Mouse (Mus musculus): ENCODE data around the gene Thnsl2. TPM values are rescaled to one million over a fixed set of nuclear protein-coding genes. Genes with fewer than 3 reads are reported as not detected.

Gene Thnsl2
- polyA plus RNA-seq, 1 experiment from 2014 or later, result 99.3 TPM

DNA sequence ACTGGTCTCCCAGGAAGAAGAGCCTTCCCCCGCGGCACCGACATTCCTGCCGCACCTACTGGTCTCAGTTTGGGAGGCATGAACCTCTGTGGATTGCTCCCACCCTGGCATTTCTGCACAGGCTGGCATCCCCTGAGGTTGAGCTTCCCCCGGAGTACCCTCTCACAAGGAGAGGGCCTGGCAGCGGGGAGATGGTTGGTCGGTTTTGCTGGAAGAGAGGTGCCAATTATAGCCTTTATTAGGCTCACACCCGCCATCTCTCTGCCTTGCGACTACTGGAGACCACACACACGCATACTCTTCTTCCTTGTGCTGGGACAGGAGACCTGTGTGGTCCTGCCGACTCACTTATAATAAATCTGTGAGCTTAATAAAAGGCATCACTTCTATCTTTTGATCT, 62.2 kb downstream of the Thnsl2 start:
- DNase-seq (ENCODE audit: low spot score) (no peak), ATAC-seq (replicated peaks; ENCODE audit: low FRiP score, low read depth) (no peak)
- Histone ChIP-seq H3K9me3 (replicated peaks; ENCODE audit: low read length) (no peaks in the 10 kb centered on the region), H3K4me3 (replicated peaks; ENCODE audit: low read depth, low read length) (no peak overlapping the region), H3K27me3 (ENCODE audit: insufficient read depth, low read length) (no peaks in the 10 kb centered on the region), H3K4me1 (replicated peaks; ENCODE audit: insufficient read depth, low read length) (no peaks in the 10 kb centered on the region), H3K4me2 (ENCODE audit: low read length) (no peak overlapping the region), H3K9ac (ENCODE audit: low read depth, low read length) (no peak overlapping the region), H3K27ac (no peak overlapping the region), H3K36me3 (ENCODE audit: insufficient read depth, low read length) (no peaks in the 10 kb centered on the region)
- WGBS, result 51% methylated on average over 11 of the region's 11 CpGs
- TF ChIP-seq CTCF (IDR thresholded peaks at IDR 0.05; ENCODE audit: low read depth), result no peak

DNA sequence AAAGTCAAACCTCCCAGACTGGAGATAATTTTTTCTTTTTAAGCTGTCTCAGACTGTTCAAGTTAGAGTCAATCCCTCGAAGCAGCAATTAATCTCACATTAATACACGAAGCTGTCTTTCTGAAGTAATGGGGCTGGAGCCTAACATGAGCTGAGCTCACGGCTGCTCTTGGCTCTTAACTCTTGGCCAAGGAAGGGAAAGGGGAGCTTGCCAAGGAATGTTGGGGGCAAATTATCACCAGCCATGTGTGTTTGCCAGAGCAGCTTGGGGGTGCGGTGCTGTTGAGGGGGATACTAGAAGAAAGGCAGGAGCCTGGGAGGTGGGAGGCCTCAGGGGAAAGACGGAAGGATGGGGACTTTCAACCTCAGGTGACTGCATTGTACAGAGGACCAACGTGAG, 63.0 kb downstream of the Thnsl2 start:
- Histone ChIP-seq H3K27me3 (ENCODE audit: insufficient read depth, low read length) (no peaks in the 10 kb centered on the region), H3K4me1 (replicated peaks; ENCODE audit: insufficient read depth, low read length) (no peaks in the 10 kb centered on the region), H3K9me3 (replicated peaks; ENCODE audit: low read length) (no peaks in the 10 kb centered on the region), H3K27ac (no peak overlapping the region), H3K4me3 (replicated peaks; ENCODE audit: low read depth, low read length) (no peak overlapping the region), H3K36me3 (ENCODE audit: insufficient read depth, low read length) (no peaks in the 10 kb centered on the region), H3K9ac (ENCODE audit: low read depth, low read length) (no peak overlapping the region), H3K4me2 (ENCODE audit: low read length) (no peak overlapping the region)
- TF ChIP-seq CTCF (IDR thresholded peaks at IDR 0.05; ENCODE audit: low read depth), result no peak
- 58% methylated on average over 6 of the region's 6 CpGs for WGBS
- DNase-seq (ENCODE audit: low spot score) (no peak), ATAC-seq (replicated peaks; ENCODE audit: low FRiP score, low read depth) (no peak)

Other genes starting within 250 kb of the Thnsl2 start
- not detected in 2 replicates for gene Tex37, start 225.5 kb downstream of the Thnsl2 start, polyA plus RNA-seq (2015; fragmentation: Nextera tagmentation; extraction: Ambion mirVana)
- gene Foxi3, start 187.9 kb downstream of the Thnsl2 start, polyA plus RNA-seq (2015; fragmentation: Nextera tagmentation; extraction: Ambion mirVana), result not detected in 2 replicates
- gene Fabp1, start 55.4 kb upstream of the Thnsl2 start, polyA plus RNA-seq (2015; fragmentation: Nextera tagmentation; extraction: Ambion mirVana), result 2.4 and 2.9 TPM in 2 replicates
- 90.7 and 93.1 TPM in 2 replicates for gene Krcc1, start 127.2 kb upstream of the Thnsl2 start, polyA plus RNA-seq (2015; fragmentation: Nextera tagmentation; extraction: Ambion mirVana)
- gene Smyd1, start 177.8 kb upstream of the Thnsl2 start, polyA plus RNA-seq (2015; fragmentation: Nextera tagmentation; extraction: Ambion mirVana), result 0.12 and 0.36 TPM in 2 replicates
- 0.12 TPM in 1 of 2 replicates, not detected in the other for gene Cd8b1, start 178.3 kb upstream of the Thnsl2 start, polyA plus RNA-seq (2015; fragmentation: Nextera tagmentation; extraction: Ambion mirVana)
- 1.4 and 1.6 TPM in 2 replicates for gene Cd8a, start 229.0 kb upstream of the Thnsl2 start, polyA plus RNA-seq (2015; fragmentation: Nextera tagmentation; extraction: Ambion mirVana)

Measured in kidney, postnatal 0 days (tissue).